Mouse (Mus musculus) forebrain, embryonic 10.5 days (tissue): ENCODE measurements at regions not wholly inside any gene's neighbourhood (a gene's known extent, or its start where the extent isn't known, plus 50 kb on each side); places are given as distances from the start of the nearest gene placed in this dataset.

Experiments
- DNase-seq: peaks from one replicate; pipeline ENCODE4 v3.0.0-alpha.2; 2017; ENCODE audit warnings: low spot score; ENCODE audit errors: extremely low spot score
- H3K27ac ChIP-seq: fragments of 300-500 bp; sonication (generic); 2 replicates; pipeline ENCODE4 v1.5.1; 2016; ENCODE audit warnings: mild to moderate bottlenecking
- H3K27me3 ChIP-seq: fragments of 300-500 bp; sonication (generic); 2 replicates; pipeline ENCODE4 v1.6.1; 2016; ENCODE audit warnings: mild to moderate bottlenecking; ENCODE audit not compliant: poor library complexity, severe bottlenecking
- H3K36me3 ChIP-seq: fragments of 300-500 bp; sonication (generic); replicated peaks from 2 replicates; pipeline ENCODE4 v1.6.1; 2016; ENCODE audit warnings: mild to moderate bottlenecking, moderate library complexity
- H3K4me1 ChIP-seq: fragments of 300-500 bp; sonication (generic); 2 replicates; pipeline ENCODE4 v1.6.1; 2016
- H3K4me3 ChIP-seq: fragments of 300-500 bp; sonication (generic); 2 replicates; pipeline ENCODE4 v1.5.1; 2016; ENCODE audit warnings: mild to moderate bottlenecking, moderate library complexity
- H3K9me3 ChIP-seq: fragments of 300-500 bp; sonication (generic); 2 replicates; pipeline ENCODE4 v1.6.1; 2016; ENCODE audit warnings: mild to moderate bottlenecking, moderate library complexity
- whole genome bisulfite sequencing: fragments of 180-500 bp; shearing (Covaris S2); methylation state at CpG from one replicate; pipeline ENCODE4 v1.1.7; 2016; 5-methylcytosine and 5-hydroxymethylcytosine counted together

- 93% methylated on average over 1 of the region's 1 CpGs for WGBS
- Histone ChIP-seq H3K36me3 (no peaks in the 10 kb centered on the region), H3K27ac (no peak overlapping the region), H3K4me3 (no peak overlapping the region), H3K9me3 (no peaks in the 10 kb centered on the region), H3K27me3 (no peaks in the 10 kb centered on the region), H3K4me1 (no peaks in the 10 kb centered on the region)
- no peak for DNase-seq
Observed at GRCm38 (mm10) chr1:105168808-105169207, 187.7 kb downstream of the Rnf152 start.

DNA sequence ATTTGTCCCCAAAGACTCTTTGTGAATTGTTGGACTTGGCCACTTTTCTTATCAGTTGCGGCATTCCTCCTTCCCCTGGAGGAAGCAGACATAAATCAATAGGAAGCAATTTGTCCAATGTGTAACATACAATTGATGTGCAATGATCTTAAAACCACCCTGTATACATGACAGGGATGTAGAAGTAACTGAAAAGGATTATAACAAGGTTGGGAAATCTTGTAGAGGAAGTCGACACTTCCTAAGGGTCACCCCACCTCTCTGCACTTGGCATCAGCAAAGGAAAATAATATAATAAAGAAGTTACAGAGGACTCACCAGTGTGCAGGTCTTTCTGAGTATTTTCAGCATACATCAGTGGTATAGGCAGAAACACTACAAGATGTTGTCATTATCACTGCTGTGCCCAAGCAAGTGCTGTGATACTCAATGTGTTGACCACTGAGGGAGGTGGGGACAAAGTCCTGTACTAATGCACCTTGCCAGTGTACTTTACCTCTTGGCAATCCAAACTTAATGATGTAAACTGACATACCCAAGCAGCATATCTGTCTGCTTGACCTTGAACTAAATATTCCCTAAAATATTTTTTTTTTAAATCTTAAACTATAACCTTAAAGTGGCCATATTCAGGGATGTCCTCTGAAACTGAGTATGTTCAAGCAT is 198.9 kb downstream of the Rnf152 start:
- DNase-seq, result no peak
- no peaks in the 10 kb centered on the region for H3K36me3 ChIP-seq
- WGBS, result 93% methylated on average over 2 of the region's 2 CpGs
- H3K4me1 ChIP-seq, result no peaks in the 10 kb centered on the region
- H3K27ac ChIP-seq, result no peak overlapping the region
- H3K4me3 ChIP-seq, result no peak overlapping the region
- H3K9me3 ChIP-seq, result no peaks in the 10 kb centered on the region
- no peaks in the 10 kb centered on the region for H3K27me3 ChIP-seq

GRCm38 (mm10) chr1:105152175-105152828 is 204.2 kb downstream of the Rnf152 start:
- no peaks in the 10 kb centered on the region for H3K9me3 ChIP-seq
- H3K27me3 ChIP-seq, result no peaks in the 10 kb centered on the region
- H3K36me3 ChIP-seq, result no peaks in the 10 kb centered on the region
- WGBS, result 85% methylated on average over 6 of the region's 6 CpGs
- H3K4me3 ChIP-seq, result no peak overlapping the region
- H3K4me1 ChIP-seq, result no peaks in the 10 kb centered on the region
- H3K27ac ChIP-seq, result no peak overlapping the region
- DNase-seq, result no peak

- no peaks in the 10 kb centered on the region for H3K27me3 ChIP-seq
- no peak overlapping the region for H3K27ac ChIP-seq
- H3K36me3 ChIP-seq, result no peaks in the 10 kb centered on the region
- DNase-seq, result no peak
- H3K9me3 ChIP-seq, result no peaks in the 10 kb centered on the region
- 0 out of 2 replicates have a peak, but pooled peaks cover 4% of the 10 kb centered on the region for H3K4me1 ChIP-seq
- H3K4me3 ChIP-seq, result no peak overlapping the region
- 73% methylated on average over 1 of the region's 1 CpGs for WGBS
Observed at GRCm38 (mm10) chr1:105151466-105151846, 205.1 kb downstream of the Rnf152 start.

DNA sequence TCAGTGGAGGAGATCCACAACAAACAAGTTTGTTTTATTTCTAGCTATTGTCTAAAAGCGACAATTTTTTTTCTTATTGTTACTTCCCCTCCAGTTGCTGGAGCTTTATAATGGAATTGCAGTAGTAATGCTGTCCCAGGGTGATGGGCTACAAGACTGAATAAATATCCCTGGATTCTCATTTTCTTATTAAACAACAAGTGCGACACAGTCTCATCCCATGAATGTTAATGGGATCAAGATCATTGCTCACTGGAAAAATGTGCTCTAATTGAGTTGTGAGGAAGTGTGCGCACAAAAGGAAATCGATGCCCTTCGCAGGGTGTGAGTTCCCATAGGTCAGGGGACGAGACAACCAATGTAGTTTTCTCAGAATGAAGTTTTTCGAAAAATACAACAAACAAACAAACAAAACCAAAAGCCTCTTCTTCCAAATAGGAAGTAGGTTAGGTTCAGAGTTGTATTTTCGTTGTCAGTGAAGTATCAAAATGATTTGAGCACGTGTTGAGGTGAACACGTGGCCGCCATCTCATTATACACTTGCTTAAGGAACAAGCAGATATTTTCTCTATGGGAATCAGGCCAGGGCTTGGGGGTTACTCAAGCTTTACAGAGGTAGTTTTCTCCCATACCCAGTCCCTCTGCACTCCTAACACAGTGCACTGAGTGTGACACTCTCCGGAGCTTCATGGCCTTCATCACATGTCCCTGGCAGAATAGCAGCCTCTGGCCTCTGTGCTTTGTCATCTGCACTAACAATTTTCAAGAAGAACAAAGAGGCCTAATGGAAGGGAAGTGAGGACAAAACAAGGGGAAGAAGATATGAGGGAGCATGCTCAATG is 205.7 kb downstream of the Rnf152 start:
- 85% methylated on average over 12 of the region's 12 CpGs for WGBS
- Histone ChIP-seq H3K4me3 (no peak overlapping the region), H3K27me3 (no peaks in the 10 kb centered on the region), H3K4me1 (0 out of 2 replicates have a peak, but pooled peaks cover 4% of the 10 kb centered on the region), H3K27ac (no peak overlapping the region), H3K9me3 (no peaks in the 10 kb centered on the region), H3K36me3 (no peaks in the 10 kb centered on the region)
- DNase-seq, result no peak

DNA sequence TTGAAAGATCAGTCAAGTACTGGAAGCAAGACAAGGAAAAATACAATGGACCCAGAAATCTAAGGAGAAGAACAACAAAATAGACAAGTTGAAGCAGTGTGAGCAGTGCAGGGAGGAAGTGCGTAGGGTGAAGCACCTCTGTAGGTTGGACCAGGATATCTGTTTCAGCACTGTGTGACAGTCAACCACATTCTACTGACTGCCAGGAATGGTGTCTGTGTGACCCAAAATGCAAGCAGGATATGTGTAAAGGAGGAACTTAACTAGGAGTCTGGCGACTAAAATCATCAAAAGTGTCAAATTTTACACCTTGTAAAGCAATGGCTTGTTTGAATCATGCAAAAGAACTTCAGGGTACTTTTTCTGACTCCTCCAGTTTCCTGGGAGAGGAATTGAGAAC is 207.7 kb downstream of the Rnf152 start:
- no peaks in the 10 kb centered on the region for H3K36me3 ChIP-seq
- H3K9me3 ChIP-seq, result no peaks in the 10 kb centered on the region
- no peak for DNase-seq
- 91% methylated on average over 2 of the region's 2 CpGs for WGBS
- no peak overlapping the region for H3K4me3 ChIP-seq
- H3K4me1 ChIP-seq, result 0 out of 2 replicates have a peak, but pooled peaks cover 4% of the 10 kb centered on the region
- H3K27me3 ChIP-seq, result no peaks in the 10 kb centered on the region
- H3K27ac ChIP-seq, result no peak overlapping the region

GRCm38 (mm10) chr1:105148048-105148447 is 208.5 kb downstream of the Rnf152 start:
- H3K9me3 ChIP-seq, result no peaks in the 10 kb centered on the region
- no peaks in the 10 kb centered on the region for H3K27me3 ChIP-seq
- H3K36me3 ChIP-seq, result no peaks in the 10 kb centered on the region
- H3K4me3 ChIP-seq, result no peak overlapping the region
- no peak for DNase-seq
- 0 out of 2 replicates have a peak, but pooled peaks cover 4% of the 10 kb centered on the region for H3K4me1 ChIP-seq
- H3K27ac ChIP-seq, result no peak overlapping the region

DNA sequence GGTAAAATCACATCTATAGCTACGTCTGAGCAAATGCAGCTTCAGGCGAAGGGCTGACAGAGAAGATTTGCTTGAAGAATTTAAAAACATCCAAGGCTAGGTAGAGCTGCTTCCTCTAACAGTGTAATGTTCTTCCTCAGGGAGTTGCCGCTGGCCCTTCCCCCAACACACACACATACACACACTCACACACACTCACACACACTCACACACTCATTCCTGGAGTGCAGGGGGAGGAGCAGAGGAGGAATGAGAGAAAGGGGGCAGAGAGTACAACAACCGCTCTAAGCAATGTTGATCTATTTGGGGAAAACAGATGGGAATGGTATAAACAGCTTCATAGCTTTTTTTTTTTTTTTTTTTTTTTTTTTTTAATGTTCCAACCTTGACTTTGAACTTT is 232.6 kb downstream of the Rnf152 start:
- 82% methylated on average over 4 of the region's 4 CpGs for WGBS
- H3K4me1 ChIP-seq, result no peaks in the 10 kb centered on the region

DNA sequence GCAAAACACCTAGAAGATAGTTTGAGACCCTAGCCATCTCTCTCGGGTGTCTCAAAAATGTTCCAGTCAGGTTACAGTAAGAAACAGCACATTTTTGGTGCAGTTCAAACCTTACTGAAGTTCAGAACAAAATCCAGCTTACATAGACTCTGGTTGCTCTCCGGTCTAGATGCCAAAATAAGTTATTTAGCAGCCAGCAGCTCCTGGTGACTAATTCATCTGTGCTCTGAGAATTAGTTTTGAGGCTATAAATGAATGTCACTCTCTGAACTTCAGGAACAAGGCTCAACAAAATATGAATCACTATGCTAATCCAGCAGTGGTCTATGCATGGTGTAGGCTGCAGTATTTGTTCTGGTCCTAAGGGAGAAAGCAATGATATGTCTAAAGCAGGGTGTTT is 238.6 kb downstream of the Rnf152 start:
- H3K9me3 ChIP-seq, result no peaks in the 10 kb centered on the region
- no peak for DNase-seq
- H3K36me3 ChIP-seq, result no peaks in the 10 kb centered on the region
- H3K4me1 ChIP-seq, result peaks cover 6% of the 10 kb centered on the region
- H3K4me3 ChIP-seq, result no peak overlapping the region
- WGBS, result 91% methylated on average over 2 of the region's 2 CpGs
- H3K27me3 ChIP-seq, result no peaks in the 10 kb centered on the region
- H3K27ac ChIP-seq, result no peak overlapping the region

More for the DNA sequence above, 232.6 kb downstream of the Rnf152 start:
- no peak overlapping the region for H3K4me3 ChIP-seq
- H3K9me3 ChIP-seq, result no peaks in the 10 kb centered on the region
- no peak overlapping the region for H3K27ac ChIP-seq
- no peaks in the 10 kb centered on the region for H3K36me3 ChIP-seq
- H3K27me3 ChIP-seq, result no peaks in the 10 kb centered on the region
- no peak for DNase-seq

GRCm38 (mm10) chr1:105116231-105116630 is 240.3 kb downstream of the Rnf152 start:
- DNase-seq, result no peak

DNA sequence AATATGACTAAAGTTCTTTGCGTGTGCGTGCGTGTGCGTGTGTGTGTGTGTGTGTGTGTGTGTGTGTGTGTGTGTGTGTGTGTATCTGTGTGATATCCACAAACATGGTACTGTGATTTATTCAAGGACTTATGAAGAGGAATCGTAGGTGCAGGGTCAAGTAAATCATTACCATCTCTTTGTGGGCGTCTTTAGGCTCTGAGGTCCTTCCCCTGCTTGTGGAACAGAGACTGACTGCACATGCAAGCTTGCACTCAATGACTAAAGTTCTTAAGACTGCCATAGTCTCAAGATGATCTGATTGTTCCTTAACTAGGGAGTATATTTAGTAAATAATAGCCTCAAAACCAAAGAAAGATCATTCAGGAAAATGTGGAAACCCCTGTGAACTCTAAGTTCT is 241.1 kb downstream of the Rnf152 start:
- 86% methylated on average over 6 of the region's 6 CpGs for WGBS
- Histone ChIP-seq H3K4me1 (peaks cover 16% of the 10 kb centered on the region), H3K27ac (no peak overlapping the region), H3K27me3 (no peaks in the 10 kb centered on the region), H3K36me3 (no peaks in the 10 kb centered on the region), H3K9me3 (no peaks in the 10 kb centered on the region), H3K4me3 (no peak overlapping the region)
- DNase-seq, result no peak

More at GRCm38 (mm10) chr1:105116231-105116630, 240.3 kb downstream of the Rnf152 start:
- no peak overlapping the region for H3K4me3 ChIP-seq
- H3K4me1 ChIP-seq, result peaks cover 11% of the 10 kb centered on the region
- no peaks in the 10 kb centered on the region for H3K9me3 ChIP-seq
- no peaks in the 10 kb centered on the region for H3K27me3 ChIP-seq
- WGBS, result 86% methylated on average over 3 of the region's 3 CpGs
- H3K36me3 ChIP-seq, result no peaks in the 10 kb centered on the region
- H3K27ac ChIP-seq, result no peak overlapping the region

GRCm38 (mm10) chr1:105114835-105115234 is 241.7 kb downstream of the Rnf152 start:
- no peak overlapping the region for H3K27ac ChIP-seq
- no peaks in the 10 kb centered on the region for H3K9me3 ChIP-seq
- no peak for DNase-seq
- H3K4me1 ChIP-seq, result peaks cover 16% of the 10 kb centered on the region
- no peak overlapping the region for H3K4me3 ChIP-seq
- 93% methylated on average over 3 of the region's 3 CpGs for WGBS
- no peaks in the 10 kb centered on the region for H3K36me3 ChIP-seq
- no peaks in the 10 kb centered on the region for H3K27me3 ChIP-seq
